In the genomic region with DNA sequence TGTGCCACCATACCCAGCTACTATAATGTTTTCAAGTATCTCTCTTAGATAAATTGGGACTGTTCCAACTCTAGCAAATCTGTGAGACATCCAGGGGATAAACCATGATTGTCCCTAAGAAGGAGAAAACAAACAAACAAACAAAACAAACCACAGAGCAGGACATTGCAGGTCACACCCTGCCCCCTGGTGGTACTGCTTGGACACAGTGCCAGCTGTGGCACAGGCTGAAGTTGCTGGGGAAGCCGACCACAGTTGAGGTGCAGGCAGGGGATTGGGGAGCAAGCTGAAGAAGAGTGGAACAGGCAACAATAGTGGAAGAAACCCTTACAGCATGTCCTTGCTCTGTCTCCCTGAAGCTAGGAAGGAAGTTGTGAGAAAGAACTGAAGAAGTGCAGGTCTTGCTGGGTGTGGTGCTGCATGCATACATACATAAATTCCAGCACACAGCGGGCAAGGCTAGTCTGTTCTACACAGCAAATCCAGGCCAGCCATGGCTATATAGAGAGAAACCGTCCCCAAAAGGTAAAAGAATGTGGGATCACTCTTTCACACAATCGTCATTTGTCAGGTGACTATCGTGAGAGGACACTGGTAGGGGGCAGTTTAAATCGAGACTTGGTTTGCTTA, we compare ENCODE assay signal across 10 mouse cellular contexts. TPM values are rescaled to one million over a fixed set of nuclear protein-coding genes. Genes with fewer than 3 reads are reported as not detected.
A peak's percentile ranks its signal among the peaks of the same experiment; 100 is the strongest.
DNase-seq lines count a peak whose midpoint lies in the region; ATAC-seq lines count a peak whose summit lies in the region.
"Had no signal": no experiment of that assay in that cellular context is flagged by ENCODE, and none has a peak within 500 bp of the region (broad histone marks: within the 10 kb centered on the region; RNA-seq: fewer than 3 reads in every experiment).

No protein-coding gene starts in this region.

- peak; percentile 60 for DNase-seq in hindbrain, embryonic 14.5 days (ENCODE audit: low spot score)
- DNase-seq in 3T3-L1 (ENCODE audit: low read depth, low spot score), result peak; percentile 38
- DNase-seq in CD4-positive helper T cell, adult 2 months (ENCODE audit: low read depth, low spot score), result peak; percentile 34
- peak; percentile 57 for DNase-seq in embryo, embryonic 11 days
- peak; percentile 40 to 47 for DNase-seq in lung, postnatal 4 days
- DNase-seq in T-cell, adult 2 months (ENCODE audit: low spot score), result no peak

- H3K4me1 ChIP-seq in hindbrain, embryonic 14.5 days (replicated peaks; ENCODE audit: control insufficient read depth, insufficient read depth, low read length), result peaks cover 9% of the 10 kb centered on the region
- H3K4me1 ChIP-seq in hindbrain, embryonic 16.5 days (ENCODE audit: control insufficient read depth, insufficient read depth, low read depth, low read length), result peaks cover 6% of the 10 kb centered on the region

- H3K4me3 ChIP-seq in hindbrain, embryonic 14.5 days (replicated peaks; ENCODE audit: low read length), result no peak overlapping the region
- H3K4me3 ChIP-seq in hindbrain, embryonic 16.5 days (ENCODE audit: low read length), result no peak overlapping the region
- H3K4me3 ChIP-seq: embryonic facial prominence, embryonic 15.5 days; limb, embryonic 13.5 days had no signal

- no peak overlapping the region for H3K9ac ChIP-seq in hindbrain, embryonic 14.5 days
- no peak overlapping the region for H3K9ac ChIP-seq in hindbrain, embryonic 16.5 days (ENCODE audit: low read depth, low read length)
- H3K9ac ChIP-seq: embryonic facial prominence, embryonic 15.5 days; limb, embryonic 13.5 days had no signal

- H3K36me3 ChIP-seq in hindbrain, embryonic 14.5 days (replicated peaks; ENCODE audit: control insufficient read depth, insufficient read depth), result no peaks in the 10 kb centered on the region
- no peaks in the 10 kb centered on the region for H3K36me3 ChIP-seq in hindbrain, embryonic 16.5 days (ENCODE audit: control insufficient read depth, insufficient read depth, low read length)
- H3K36me3 ChIP-seq: embryonic facial prominence, embryonic 15.5 days; limb, embryonic 13.5 days had no signal

- H3K9me3 ChIP-seq in hindbrain, embryonic 14.5 days (ENCODE audit: control insufficient read depth, low read length), result no peaks in the 10 kb centered on the region
- H3K9me3 ChIP-seq in hindbrain, embryonic 16.5 days (ENCODE audit: control insufficient read depth, low read length), result no peaks in the 10 kb centered on the region
- H3K9me3 ChIP-seq: embryonic facial prominence, embryonic 15.5 days; limb, embryonic 13.5 days had no signal

- H3K27ac ChIP-seq in hindbrain, embryonic 14.5 days, result no peak overlapping the region
- H3K27ac ChIP-seq in hindbrain, embryonic 16.5 days (ENCODE audit: low read depth, low read length), result no peak overlapping the region
- H3K27ac ChIP-seq: embryonic facial prominence, embryonic 15.5 days; limb, embryonic 13.5 days had no signal

- WGBS in hindbrain, embryonic 14.5 days, result 59% methylated on average over 6 of the region's 6 CpGs
- WGBS in hindbrain, embryonic 16.5 days, result 61% methylated on average over 6 of the region's 6 CpGs

- H3K27me3 ChIP-seq in hindbrain, embryonic 14.5 days (ENCODE audit: control insufficient read depth, insufficient read depth, low read length), result no peaks in the 10 kb centered on the region
- H3K27me3 ChIP-seq in hindbrain, embryonic 16.5 days (replicated peaks; ENCODE audit: control insufficient read depth, insufficient read depth, low read length), result no peaks in the 10 kb centered on the region
- H3K27me3 ChIP-seq: embryonic facial prominence, embryonic 15.5 days; limb, embryonic 13.5 days had no signal

- no peak for ATAC-seq in hindbrain, embryonic 14.5 days (ENCODE audit: low FRiP score)
- no peak for ATAC-seq in hindbrain, embryonic 16.5 days
- no peak for ATAC-seq in granulocyte monocyte progenitor cell, adult 5-6 weeks (replicated peaks; ENCODE audit: poor library complexity, severe bottlenecking)

- no peak overlapping the region for H3K4me2 ChIP-seq in hindbrain, embryonic 14.5 days (replicated peaks)
- H3K4me2 ChIP-seq in hindbrain, embryonic 16.5 days (ENCODE audit: low read length), result no peak overlapping the region
- H3K4me2 ChIP-seq: embryonic facial prominence, embryonic 15.5 days; limb, embryonic 13.5 days had no signal

RNA-seq across cellular contexts. Expression of a gene that starts 3.8 kb away (rescaled TPM):
- 17.5 and 19.2 TPM in 2 replicates for polyA plus RNA-seq in hindbrain, embryonic 14.5 days (2014; fragmentation: Nextera tagmentation; extraction: Ambion mirVana)
- 29.3 and 32.4 TPM in 2 replicates for polyA plus RNA-seq in hindbrain, embryonic 16.5 days (2015; fragmentation: Nextera tagmentation; extraction: Ambion mirVana)
- total RNA-seq in granulocyte monocyte progenitor cell, adult 5-6 weeks (2014; fragmentation: Nextera tagmentation), result 29.0 and 38.0 TPM in 2 replicates
- total RNA-seq in granulocyte monocyte progenitor cell, adult 5-6 weeks (2017), result 37.2 TPM in 2 replicates

RNA-seq across cellular contexts. Expression of a gene that starts 11.4 kb away (rescaled TPM):
- polyA plus RNA-seq in hindbrain, embryonic 14.5 days (2014; fragmentation: Nextera tagmentation; extraction: Ambion mirVana), result 0.10 and 0.17 TPM in 2 replicates
- 0.15 and 0.23 TPM in 2 replicates for polyA plus RNA-seq in hindbrain, embryonic 16.5 days (2015; fragmentation: Nextera tagmentation; extraction: Ambion mirVana)
- total RNA-seq in granulocyte monocyte progenitor cell, adult 5-6 weeks (2014; fragmentation: Nextera tagmentation), result not detected in 2 replicates
- total RNA-seq in granulocyte monocyte progenitor cell, adult 5-6 weeks (2017), result not detected in 2 replicates
- polyA plus RNA-seq: embryonic facial prominence, embryonic 15.5 days; limb, embryonic 13.5 days had no signal

RNA-seq across cellular contexts. Expression of a gene that starts 23.6 kb away (rescaled TPM):
- 107 and 112 TPM in 2 replicates for polyA plus RNA-seq in hindbrain, embryonic 14.5 days (2014; fragmentation: Nextera tagmentation; extraction: Ambion mirVana)
- polyA plus RNA-seq in hindbrain, embryonic 16.5 days (2015; fragmentation: Nextera tagmentation; extraction: Ambion mirVana), result 110 and 127 TPM in 2 replicates
- 50.5 and 65.3 TPM in 2 replicates for total RNA-seq in granulocyte monocyte progenitor cell, adult 5-6 weeks (2014; fragmentation: Nextera tagmentation)
- 58.3 and 58.7 TPM in 2 replicates for total RNA-seq in granulocyte monocyte progenitor cell, adult 5-6 weeks (2017)

RNA-seq across cellular contexts. Expression of a gene that starts 24.0 kb away (rescaled TPM):
- polyA plus RNA-seq in hindbrain, embryonic 14.5 days (2014; fragmentation: Nextera tagmentation; extraction: Ambion mirVana), result 1.4 TPM in 1 of 2 replicates, not detected in the other
- 0.89 and 1.4 TPM in 2 replicates for polyA plus RNA-seq in hindbrain, embryonic 16.5 days (2015; fragmentation: Nextera tagmentation; extraction: Ambion mirVana)
- total RNA-seq in granulocyte monocyte progenitor cell, adult 5-6 weeks (2014; fragmentation: Nextera tagmentation), result 1.9 TPM in 1 of 2 replicates, not detected in the other
- total RNA-seq in granulocyte monocyte progenitor cell, adult 5-6 weeks (2017), result 1.0 TPM in 1 of 2 replicates, not detected in the other

RNA-seq across cellular contexts. Expression of a gene that starts 26.0 kb away (rescaled TPM):
- polyA plus RNA-seq in hindbrain, embryonic 14.5 days (2014; fragmentation: Nextera tagmentation; extraction: Ambion mirVana), result 3.2 and 4.2 TPM in 2 replicates
- 10.2 and 11.7 TPM in 2 replicates for polyA plus RNA-seq in hindbrain, embryonic 16.5 days (2015; fragmentation: Nextera tagmentation; extraction: Ambion mirVana)
- total RNA-seq in granulocyte monocyte progenitor cell, adult 5-6 weeks (2014; fragmentation: Nextera tagmentation), result not detected in 2 replicates
- not detected in 2 replicates for total RNA-seq in granulocyte monocyte progenitor cell, adult 5-6 weeks (2017)
